In genomic region chr8:22166080-22166603, GRCm38 (mm10) we compare ENCODE assay signal across 8 mouse cellular contexts. TPM values are rescaled to one million over a fixed set of nuclear protein-coding genes. Genes with fewer than 3 reads are reported as not detected.
DNase-seq lines count a peak whose midpoint lies in the region; ATAC-seq and TF ChIP-seq lines count a peak whose summit lies in the region.

Gene Nek3 (minus strand): TSS chr8:22166435.

- peaks cover 0 to 5% of the 10 kb centered on the region in 2 experiments; a peak in 2 of 4 replicates for H3K4me1 ChIP-seq in MEL (ENCODE audit: control insufficient read depth in 1 of 2, insufficient read depth in 2 of 2, low read length in 2 of 2)
- peaks cover 5% of the 10 kb centered on the region for H3K4me1 ChIP-seq in cerebellum, adult 2 months (ENCODE audit: control insufficient read depth, insufficient read depth, low read length)
- H3K4me1 ChIP-seq in hindbrain, embryonic 10.5 days (replicated peaks) = peaks cover 15% of the 10 kb centered on the region
- H3K4me1 ChIP-seq in lung, postnatal 0 days (ENCODE audit: insufficient read depth, low read depth, low read length) = no peaks in the 10 kb centered on the region

- peak; percentile 99 for ATAC-seq in lung, postnatal 0 days

- H3K9me3 ChIP-seq in MEL (replicated peaks; ENCODE audit: insufficient read depth, low read length) = no peaks in the 10 kb centered on the region
- H3K9me3 ChIP-seq in hindbrain, embryonic 10.5 days = no peaks in the 10 kb centered on the region
- H3K9me3 ChIP-seq in lung, postnatal 0 days (ENCODE audit: low read length) = no peaks in the 10 kb centered on the region

- TF ChIP-seq RAD21 in MEL (IDR thresholded peaks at IDR 0.05; ENCODE audit: low read depth, low read length) = peak; percentile 60

- 1% methylated on average over 42 of the region's 43 CpGs for WGBS in cerebellum, adult 2 months
- WGBS in hindbrain, embryonic 10.5 days = under 1% methylated on average over 43 of the region's 43 CpGs
- under 1% methylated on average over 36 of the region's 43 CpGs for WGBS in lung, postnatal 0 days

- no peaks in the 10 kb centered on the region for H3K79me2 ChIP-seq in MEL (ENCODE audit: control insufficient read depth, insufficient read depth, low read length, poor library complexity)

- TF ChIP-seq POLR2A in MEL (IDR thresholded peaks at IDR 0.05; ENCODE audit: control insufficient read depth in 1 of 2, insufficient read depth in 1 of 2, low read depth in 1 of 2, low read length in 2 of 2, poor library complexity in 1 of 2) = peak; percentile 62 to 89
- peak; percentile 82 for TF ChIP-seq POLR2A in cerebellum, adult 2 months (IDR thresholded peaks at IDR 0.05; ENCODE audit: borderline replicate concordance, insufficient read depth, low read length)

- H3K9ac ChIP-seq in MEL (ENCODE audit: control insufficient read depth, low read depth, low read length, poor library complexity, severe bottlenecking) = peak within 1 kb of the TSS; percentile 78
- peak within 1 kb of the TSS; percentile 20; the same call in 1 of the 2 replicates for H3K9ac ChIP-seq in lung, postnatal 0 days (replicated peaks; ENCODE audit: low read depth)

- TF ChIP-seq CTCF in MEL (IDR thresholded peaks at IDR 0.05 in 2 of 3, conservative IDR thresholded peaks at IDR 0.05 in 1 of 3; ENCODE audit: control insufficient read depth in 1 of 3, insufficient read depth in 1 of 3, low read depth in 2 of 3, low read length in 3 of 3, poor library complexity in 1 of 3, severe bottlenecking in 1 of 3) = peak; percentile 33 to 71 (median 42)
- TF ChIP-seq CTCF in cerebellum, adult 2 months (IDR thresholded peaks at IDR 0.05; ENCODE audit: borderline replicate concordance, insufficient read depth, low read depth, low read length) = peak; percentile 53
- peak; percentile 74 for TF ChIP-seq CTCF in lung, postnatal 0 days (IDR thresholded peaks at IDR 0.05)

- peak within 1 kb of the TSS; percentile 54 for H3K4me2 ChIP-seq in lung, postnatal 0 days (replicated peaks; ENCODE audit: low read depth, low read length)

- DNase-seq in MEL (ENCODE audit: low read depth, low spot score) = peak; percentile 96
- DNase-seq in cerebellum, adult 2 months = peak; percentile 87 to 90
- peak; percentile 93 for DNase-seq in forelimb bud, embryonic 11.5 days (ENCODE audit: low read depth, low spot score)
- peak; percentile 94 for DNase-seq in hindbrain, embryonic 10.5 days (ENCODE audit: low spot score)
- DNase-seq in layer of hippocampus, adult 9-11 months = peak; percentile 83
- DNase-seq in lung, postnatal 0 days (ENCODE audit: low spot score) = peak; percentile 97
- peak; percentile 73 for DNase-seq in ovary, postnatal 14 days (ENCODE audit: low spot score)
- DNase-seq in thymus, postnatal 14 days = peak; percentile 90

- TF ChIP-seq EP300 in MEL (IDR thresholded peaks at IDR 0.05; ENCODE audit: low read depth in 1 of 2, low read length in 2 of 2) = no peak
- TF ChIP-seq EP300 in lung, postnatal 0 days (IDR thresholded peaks at IDR 0.05) = no peak

- peak within 1 kb of the TSS; percentile 76 to 89 for H3K4me3 ChIP-seq in MEL (ENCODE audit: control insufficient read depth in 1 of 2, insufficient read depth in 1 of 2, low read depth in 2 of 2, low read length in 2 of 2)
- peak within 1 kb of the TSS; percentile 66 for H3K4me3 ChIP-seq in cerebellum, adult 2 months (replicated peaks; ENCODE audit: insufficient read depth, low read depth, low read length)
- peak within 1 kb of the TSS; percentile 66 for H3K4me3 ChIP-seq in hindbrain, embryonic 10.5 days
- peak within 1 kb of the TSS; percentile 56 for H3K4me3 ChIP-seq in lung, postnatal 0 days (ENCODE audit: low read depth, low read length)

- no peaks in the 10 kb centered on the region for H3K27me3 ChIP-seq in MEL (ENCODE audit: control insufficient read depth in 1 of 2, insufficient read depth in 2 of 2, low read length in 2 of 2)
- H3K27me3 ChIP-seq in cerebellum, adult 2 months (ENCODE audit: control insufficient read depth, insufficient read depth, low read length) = no peaks in the 10 kb centered on the region
- H3K27me3 ChIP-seq in hindbrain, embryonic 10.5 days (ENCODE audit: insufficient read depth, poor library complexity, severe bottlenecking) = no peaks in the 10 kb centered on the region
- no peaks in the 10 kb centered on the region for H3K27me3 ChIP-seq in lung, postnatal 0 days (replicated peaks; ENCODE audit: insufficient read depth, low read length)

- peak within 1 kb of the TSS; percentile 55 for H3K27ac ChIP-seq in MEL (ENCODE audit: control insufficient read depth, low read depth, low read length)
- no peak within 1 kb of the TSS; the same call in 1 of the 2 replicates for H3K27ac ChIP-seq in cerebellum, adult 2 months (ENCODE audit: insufficient read depth, low read length)
- peak within 1 kb of the TSS; percentile 90 for H3K27ac ChIP-seq in hindbrain, embryonic 10.5 days
- H3K27ac ChIP-seq in lung, postnatal 0 days (ENCODE audit: low read length) = peak within 1 kb of the TSS; percentile 29

- H3K36me3 ChIP-seq in MEL (ENCODE audit: control insufficient read depth in 1 of 2, insufficient read depth in 2 of 2, low read length in 2 of 2) = peaks cover 2 to 3% of the 10 kb centered on the region in 2 experiments
- H3K36me3 ChIP-seq in hindbrain, embryonic 10.5 days = peaks cover 42% of the 10 kb centered on the region
- no peaks in the 10 kb centered on the region for H3K36me3 ChIP-seq in lung, postnatal 0 days (ENCODE audit: insufficient read depth, low read length)

TF ChIP-seq in MEL, 35 proteins besides CTCF, POLR2A, EP300 and RAD21:
- TF ChIP-seq SMC3 (IDR thresholded peaks at IDR 0.05; ENCODE audit: low read depth, low read length) (peak; percentile 61), USF2 (IDR thresholded peaks at IDR 0.05; ENCODE audit: borderline replicate concordance in 1 of 2, insufficient read depth in 1 of 2, low read depth in 1 of 2, low read length in 2 of 2) (no peak), MAX (IDR thresholded peaks at IDR 0.05; ENCODE audit: low read length) (no peak), TBP (IDR thresholded peaks at IDR 0.05; ENCODE audit: low read depth, low read length) (peak; percentile 49), ELF1 (IDR thresholded peaks at IDR 0.05; ENCODE audit: low read depth, low read length) (no peak), RCOR1 (IDR thresholded peaks at IDR 0.05; ENCODE audit: low read depth, low read length) (no peak), SIN3A (IDR thresholded peaks at IDR 0.05; ENCODE audit: low read length) (peak; percentile 66), KAT2A (conservative IDR thresholded peaks at IDR 0.05; ENCODE audit: low read depth, low read length) (no peak), ZC3H11A (IDR thresholded peaks at IDR 0.05; ENCODE audit: low read depth, low read length) (peak; percentile 35; the same call in 1 of the 2 replicates), CHD2 (IDR thresholded peaks at IDR 0.05; ENCODE audit: low read length) (no peak), GABPA (IDR thresholded peaks at IDR 0.05; ENCODE audit: low read depth, low read length) (no peak), ZNF384 (IDR thresholded peaks at IDR 0.05; ENCODE audit: low read depth, low read length) (no peak), E2F4 (IDR thresholded peaks at IDR 0.05; ENCODE audit: borderline replicate concordance, low read depth, low read length) (no peak), USF1 (IDR thresholded peaks at IDR 0.05; ENCODE audit: low read depth, low read length) (no peak), ZMIZ1 (IDR thresholded peaks at IDR 0.05; ENCODE audit: low read depth, low read length) (0 out of 2 replicates have a peak, but pooled peaks have one; percentile 56), MYC (IDR thresholded peaks at IDR 0.05; ENCODE audit: low read depth, low read length) (no peak), MEF2A (IDR thresholded peaks at IDR 0.05; ENCODE audit: extremely low read depth, insufficient replicate concordance, low read depth, low read length, poor library complexity, severe bottlenecking) (no peak), GATA1 (IDR thresholded peaks at IDR 0.05; ENCODE audit: low read depth, low read length) (no peak), TCF12 (IDR thresholded peaks at IDR 0.05; ENCODE audit: low read depth, low read length) (peak; percentile 25; the same call in 1 of the 2 replicates), BHLHE40 (IDR thresholded peaks at IDR 0.05; ENCODE audit: borderline replicate concordance, low read depth, low read length) (no peak), NELFE (IDR thresholded peaks at IDR 0.05; ENCODE audit: low read depth, low read length) (peak; percentile 82), TAL1 (IDR thresholded peaks at IDR 0.05; ENCODE audit: low read length) (no peak), MAFK (IDR thresholded peaks at IDR 0.05; ENCODE audit: borderline replicate concordance, low read depth, low read length) (no peak), MAZ (IDR thresholded peaks at IDR 0.05; ENCODE audit: low read depth, low read length) (peak; percentile 68), ETS1 (IDR thresholded peaks at IDR 0.05; ENCODE audit: low read depth, low read length) (no peak), HCFC1 (IDR thresholded peaks at IDR 0.05; ENCODE audit: low read depth, low read length) (peak; percentile 65), POLR2AphosphoS2 (IDR thresholded peaks at IDR 0.05; ENCODE audit: low read length) (peak; percentile 58; the same call in 1 of the 2 replicates), MYB (IDR thresholded peaks at IDR 0.05; ENCODE audit: low read depth, low read length) (no peak), CHD1 (IDR thresholded peaks at IDR 0.05; ENCODE audit: low read depth, low read length) (no peak), MXI1 (IDR thresholded peaks at IDR 0.05; ENCODE audit: low read depth, low read length) (peak; percentile 17), UBTF (IDR thresholded peaks at IDR 0.05; ENCODE audit: borderline replicate concordance, insufficient read depth, low read depth, low read length) (no peak), ZKSCAN1 (IDR thresholded peaks at IDR 0.05; ENCODE audit: low read depth, low read length) (no peak), NRF1 (IDR thresholded peaks at IDR 0.05; ENCODE audit: insufficient read depth, low read depth, low read length, poor library complexity, severe bottlenecking) (peak; percentile 84), POLR2AphosphoS5 (IDR thresholded peaks at IDR 0.05; ENCODE audit: borderline replicate concordance, low read depth, low read length) (no peak), JUND (IDR thresholded peaks at IDR 0.05; ENCODE audit: low read depth, low read length) (no peak)

RNA-seq across cellular contexts. Expression of gene Nek3, which starts in this region (rescaled TPM):
- 2.0 and 3.0 TPM in 2 replicates for total RNA-seq in MEL (2012; rRNA removed)
- 1 to 10 TPM in 1 of 2 experiments, not detected in 1; 3.5 TPM for polyA plus RNA-seq in MEL (2012; ENCODE audit: insufficient read depth in 1 of 2, insufficient read length in 2 of 2, low read depth in 1 of 2, low replicate concordance in 2 of 2, missing spikeins in 1 of 2)
- 7.0 and 7.9 TPM in 2 replicates for polyA plus RNA-seq in cerebellum, adult 2 months (2012; rRNA removed)
- polyA plus RNA-seq in hindbrain, embryonic 10.5 days (2016; fragmentation: Nextera tagmentation; extraction: Ambion mirVana) = 7.6 and 9.1 TPM in 2 replicates
- 3.4 and 3.5 TPM in 2 replicates for polyA plus RNA-seq in lung, postnatal 0 days (2015; fragmentation: Nextera tagmentation; extraction: Ambion mirVana)
